ENCODE assay signal across 26 mouse cellular contexts in the genomic region with DNA sequence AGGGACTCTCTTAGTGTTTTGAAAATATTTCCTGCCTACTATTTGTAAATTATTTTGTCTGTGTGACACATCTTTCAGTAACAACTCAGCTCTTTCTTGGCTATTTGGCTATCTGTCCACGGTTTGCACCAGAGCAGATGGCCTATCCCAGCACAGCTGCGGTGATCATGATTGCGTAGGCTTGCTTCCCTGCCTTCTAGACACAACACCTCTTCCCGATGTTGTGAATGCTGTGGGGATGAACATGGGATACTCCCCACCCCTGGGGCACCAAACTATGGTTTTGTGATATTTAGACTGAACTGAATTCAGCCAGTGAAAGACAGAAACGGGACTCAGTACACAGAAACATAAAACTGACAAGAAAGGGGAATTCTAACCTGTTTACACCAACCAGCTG.
DNase-seq lines count a peak whose midpoint lies in the region; ATAC-seq and TF ChIP-seq lines count a peak whose summit lies in the region.
"Had no signal": no experiment of that assay in that cellular context is flagged by ENCODE, and none has a peak within 500 bp of the region (broad histone marks: within the 10 kb centered on the region; RNA-seq: fewer than 3 reads in every experiment).

No protein-coding gene starts in this region.

- intact Hi-C loops in left cerebral cortex, postnatal 10 days (cut with DNase I): no loop called here

- no peak for TF ChIP-seq CTCF in lung, adult 2 months (IDR thresholded peaks at IDR 0.05; ENCODE audit: insufficient read depth, low read length)

- H3K4me1 ChIP-seq in lung, embryonic 16.5 days (replicated peaks; ENCODE audit: control insufficient read depth, insufficient read depth, low read length): peaks cover 2% of the 10 kb centered on the region; the same call in 1 of the 2 replicates
- H3K4me1 ChIP-seq in lung, adult 2 months (ENCODE audit: control insufficient read depth, insufficient read depth, low read length): peaks cover 6% of the 10 kb centered on the region
- H3K4me1 ChIP-seq: midbrain, embryonic 15.5 days; stomach, embryonic 15.5 days had no signal

- H3K9me3 ChIP-seq in lung, embryonic 16.5 days (ENCODE audit: control insufficient read depth, low read length): no peaks in the 10 kb centered on the region
- H3K9me3 ChIP-seq: embryonic facial prominence, embryonic 12.5 days; G1E; limb, embryonic 13.5 days; midbrain, embryonic 10.5 days; midbrain, embryonic 15.5 days; neural tube, embryonic 15.5 days; stomach, embryonic 15.5 days had no signal

- ATAC-seq in lung, embryonic 16.5 days (ENCODE audit: low read depth): 0 out of 2 replicates have a peak, but pooled peaks have one; percentile 49
- ATAC-seq: forebrain, embryonic 14.5 days; hindbrain, embryonic 16.5 days; midbrain, embryonic 15.5 days had no signal

- no peak overlapping the region for H3K27ac ChIP-seq in lung, embryonic 16.5 days (ENCODE audit: low read length)
- H3K27ac ChIP-seq: embryonic facial prominence, embryonic 12.5 days; layer of hippocampus, adult 2 months; limb, embryonic 13.5 days; midbrain, embryonic 10.5 days; midbrain, embryonic 15.5 days; neural tube, embryonic 15.5 days; stomach, embryonic 15.5 days had no signal

- H3K27me3 ChIP-seq in lung, embryonic 16.5 days (ENCODE audit: control insufficient read depth, insufficient read depth, low read depth, low read length): no peaks in the 10 kb centered on the region
- H3K27me3 ChIP-seq: embryonic facial prominence, embryonic 12.5 days; limb, embryonic 13.5 days; midbrain, embryonic 15.5 days; neural tube, embryonic 15.5 days; stomach, embryonic 15.5 days had no signal

- WGBS in lung, embryonic 16.5 days: 44% methylated on average over 5 of the region's 5 CpGs
- WGBS in lung, adult 2 months: 64% methylated on average over 5 of the region's 5 CpGs

- peak; percentile 6 to 7 for DNase-seq in cerebellum, postnatal 10 days
- DNase-seq in cerebellum, adult 18-20 months: no peak
- DNase-seq in left cerebral cortex, adult 18-20 months (ENCODE audit: low spot score in 2 of 2): peak; percentile 24 to 34
- DNase-seq in left cerebral cortex, postnatal 10 days (ENCODE audit: extremely low spot score in 1 of 2, low spot score in 2 of 2): no peak
- no peak for DNase-seq in lung, adult 2 months
- DNase-seq in right cerebral cortex, adult 18-20 months: peak; percentile 20
- DNase-seq in right cerebral cortex, postnatal 36 days (ENCODE audit: low spot score in 2 of 2): no peak
- DNase-seq: cerebellum, adult 8-10 months; embryo, embryonic 11 days; gastrocnemius, postnatal 10 days; heart, postnatal 14 days; kidney, adult 18-20 months; kidney, postnatal 36 days; right cerebral cortex, postnatal 14 days had no signal

- H3K4me2 ChIP-seq in lung, embryonic 16.5 days (ENCODE audit: low read depth, low read length): no peak overlapping the region
- H3K4me2 ChIP-seq: embryonic facial prominence, embryonic 12.5 days; limb, embryonic 13.5 days; liver, embryonic 11.5 days; midbrain, embryonic 15.5 days; neural tube, embryonic 15.5 days; stomach, embryonic 15.5 days had no signal

- no peak for TF ChIP-seq POLR2A in lung, adult 2 months (IDR thresholded peaks at IDR 0.05; ENCODE audit: borderline replicate concordance, extremely low read depth, low read depth, low read length)

- H3K9ac ChIP-seq in lung, embryonic 16.5 days (ENCODE audit: low read length): no peak overlapping the region
- H3K9ac ChIP-seq: embryonic facial prominence, embryonic 12.5 days; limb, embryonic 13.5 days; midbrain, embryonic 15.5 days; neural tube, embryonic 15.5 days; stomach, embryonic 15.5 days had no signal

- H3K4me3 ChIP-seq in lung, embryonic 16.5 days (ENCODE audit: low read length): no peak overlapping the region
- H3K4me3 ChIP-seq in lung, adult 2 months (replicated peaks; ENCODE audit: extremely low read depth, low read depth, low read length): no peak overlapping the region
- H3K4me3 ChIP-seq: embryonic facial prominence, embryonic 12.5 days; layer of hippocampus, adult 2 months; limb, embryonic 13.5 days; midbrain, embryonic 10.5 days; midbrain, embryonic 15.5 days; neural tube, embryonic 15.5 days; stomach, embryonic 15.5 days had no signal

- no peaks in the 10 kb centered on the region for H3K36me3 ChIP-seq in lung, embryonic 16.5 days (ENCODE audit: control insufficient read depth, insufficient read depth, low read length)
- H3K36me3 ChIP-seq: embryonic facial prominence, embryonic 12.5 days; limb, embryonic 13.5 days; midbrain, embryonic 10.5 days; midbrain, embryonic 15.5 days; neural tube, embryonic 15.5 days; stomach, embryonic 15.5 days had no signal

Comparison
In these comparisons a context has a peak if more than half of its experiments do, and no peak if none do; other contexts are left out.
1. DNase-seq: peak in cerebellum, postnatal 10 days (2 of 2), left cerebral cortex, adult 18-20 months (2 of 2) and right cerebral cortex, adult 18-20 months (single experiment); none in cerebellum, adult 18-20 months (0 of 2), left cerebral cortex, postnatal 10 days (0 of 2), lung, adult 2 months (single experiment) and right cerebral cortex, postnatal 36 days (0 of 2).